Mouse (Mus musculus) intestine, embryonic 16.5 days (tissue): Measurements from ENCODE around the gene Utp14a. TPM values are rescaled to one million over a fixed set of nuclear protein-coding genes. Genes with fewer than 3 reads are reported as not detected.
"Not testable (repeated sequence)": the region's sequence is repeated elsewhere in the genome, so short reads cannot be mapped to it uniquely, and the experiment has no call there.

ENCODE experiments used
- ATAC-seq: fragments of 200-750 bp; cut with Nextera tagmentation; 2 replicates; pipeline ENCODE4 v1.8.0; 2017; ENCODE audit warnings: moderate TSS enrichment, moderate library complexity
- H3K27ac ChIP-seq: fragments of 300-500 bp; sonication (generic); 2 replicates; pipeline ENCODE4 v1.5.1; 2014; ENCODE audit warnings: mild to moderate bottlenecking, low read length
- H3K27me3 ChIP-seq: fragments of 300-500 bp; sonication (generic); replicated peaks from 2 replicates; pipeline ENCODE4 v1.6.1; 2014; ENCODE audit warnings: low read length, control low read depth, mixed read lengths; ENCODE audit not compliant: control insufficient read depth, insufficient read depth
- H3K36me3 ChIP-seq: fragments of 300-500 bp; sonication (generic); 2 replicates; pipeline ENCODE4 v1.6.1; 2014; ENCODE audit warnings: low read length, control low read depth; ENCODE audit not compliant: control insufficient read depth, insufficient read depth
- H3K4me1 ChIP-seq: fragments of 300-500 bp; sonication (generic); 2 replicates; pipeline ENCODE4 v1.6.1; 2014; ENCODE audit warnings: low read length, control low read depth, mixed read lengths; ENCODE audit not compliant: control insufficient read depth, insufficient read depth
- H3K4me2 ChIP-seq: fragments of 300-500 bp; sonication (generic); 2 replicates; pipeline ENCODE4 v1.6.1; 2014; ENCODE audit warnings: low read depth, low read length, control low read depth
- H3K4me3 ChIP-seq: fragments of 300-500 bp; sonication (generic); 2 replicates; pipeline ENCODE4 v1.5.1; 2014; ENCODE audit warnings: mild to moderate bottlenecking, low read length
- H3K9ac ChIP-seq: fragments of 300-500 bp; sonication (generic); 2 replicates; pipeline ENCODE4 v1.6.1; 2014; ENCODE audit warnings: low read depth, low read length
- H3K9me3 ChIP-seq: fragments of 300-500 bp; sonication (generic); 2 replicates; pipeline ENCODE4 v1.6.1; 2016; ENCODE audit warnings: low read length, control low read depth; ENCODE audit not compliant: control insufficient read depth
- WGBS: fragments of 180-500 bp; shearing (Covaris S2); extraction: QIAGEN DNeasy Blood & Tissue Kit; methylation state at CpG from one replicate; pipeline ENCODE4 v1.1.7; 2014; 5-methylcytosine and 5-hydroxymethylcytosine counted together
- polyA plus RNA-seq: library from polyadenylated mRNA; unstranded; fragments of >200 nt; fragmentation: Nextera tagmentation; extraction: Ambion mirVana; gene quantifications from 2 replicates; pipeline ENCODE4 v1.2.1, GENCODE M21; 2015

Utp14a gene
- 10.9 and 11.8 TPM in 2 replicates for polyA plus RNA-seq

DNA sequence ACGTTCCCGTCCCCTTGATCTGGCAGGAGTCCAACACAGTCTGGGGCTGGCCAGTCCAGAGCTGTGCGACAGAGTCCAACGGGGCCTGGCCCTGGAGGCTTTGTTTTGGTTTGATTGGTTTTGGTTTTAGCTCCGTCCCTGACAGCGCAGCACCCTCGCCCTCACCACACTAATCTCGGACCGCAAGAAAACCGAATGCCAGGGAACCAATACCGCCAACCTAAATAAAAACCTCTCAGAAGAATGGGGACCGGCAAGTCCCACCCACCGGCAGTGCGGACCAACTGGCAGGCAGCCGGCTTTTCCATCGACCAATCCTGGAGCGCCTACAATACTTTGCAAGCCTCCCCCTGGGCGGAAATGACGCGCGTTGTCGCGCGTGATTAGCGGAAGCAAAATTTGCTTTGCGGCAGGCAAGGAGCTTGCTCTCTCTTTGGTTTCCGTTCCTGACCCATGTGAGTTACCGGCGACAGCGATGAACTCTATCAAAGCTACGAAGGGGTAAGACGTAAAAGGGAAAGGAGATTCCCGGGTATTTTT is at the start of gene Utp14a:
TSS of gene Utp14a (plus strand) at position 395 of the 540 bp plus-strand sequence.
- Histone ChIP-seq H3K4me1 (no peaks in the 10 kb centered on the region), H3K4me3 (peak within 1 kb of the TSS; percentile 59), H3K27ac (peak within 1 kb of the TSS; percentile 57), H3K9me3 (no peaks in the 10 kb centered on the region), H3K27me3 (no peaks in the 10 kb centered on the region), H3K36me3 (no peaks in the 10 kb centered on the region), H3K9ac (peak within 1 kb of the TSS; percentile 60), H3K4me2 (peak within 1 kb of the TSS; percentile 58)
- ATAC-seq, result peak; percentile 100
- 6% methylated on average over 33 of the region's 33 CpGs for WGBS

DNA sequence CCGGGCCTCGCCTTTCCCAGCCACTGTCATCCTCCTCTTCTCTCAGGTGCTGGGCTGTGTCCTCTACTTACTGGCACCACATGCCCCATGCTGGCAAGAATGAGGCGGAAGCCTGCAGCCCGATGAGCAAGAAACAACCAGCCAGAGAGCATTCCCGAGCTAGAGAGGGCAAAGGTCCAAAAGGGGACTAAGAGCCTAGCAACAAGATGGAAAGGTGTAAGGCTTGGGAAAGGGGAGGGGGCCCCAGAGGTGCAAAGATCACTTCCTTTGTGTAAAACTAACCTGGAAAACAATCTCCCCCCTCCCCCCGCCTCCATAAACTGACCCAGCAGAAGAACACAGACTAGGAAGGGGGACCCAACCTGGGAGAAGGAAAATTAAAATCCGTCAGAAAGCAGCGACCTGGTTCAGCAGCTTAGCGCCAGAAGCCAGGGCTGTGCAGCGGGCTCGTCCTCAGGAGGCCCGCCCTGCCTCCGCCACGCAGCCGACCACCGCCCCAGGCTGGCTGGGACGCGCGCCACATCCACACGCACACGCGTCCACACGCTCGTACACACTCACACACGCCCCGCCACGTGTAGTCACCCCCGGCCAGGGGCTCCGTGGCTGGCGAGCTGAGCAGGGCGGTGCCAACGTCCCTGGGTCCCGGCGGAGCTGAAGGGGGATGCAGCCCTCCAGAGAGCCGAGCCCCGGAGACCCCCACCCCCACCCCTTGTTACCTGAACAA is 48.7 kb upstream of the Utp14a start:
- H3K27ac ChIP-seq, result peak overlapping the region; percentile 91
- H3K36me3 ChIP-seq, result no peaks in the 10 kb centered on the region
- no peaks in the 10 kb centered on the region for H3K9me3 ChIP-seq
- ATAC-seq, result peak; percentile 72
- H3K4me1 ChIP-seq, result no peaks in the 10 kb centered on the region
- WGBS, result 9% methylated on average over 36 of the region's 36 CpGs
- peak overlapping the region; percentile 77 for H3K9ac ChIP-seq
- H3K4me2 ChIP-seq, result peak overlapping the region; percentile 49
- peak overlapping the region; percentile 65 for H3K4me3 ChIP-seq
- H3K27me3 ChIP-seq, result no peaks in the 10 kb centered on the region

DNA sequence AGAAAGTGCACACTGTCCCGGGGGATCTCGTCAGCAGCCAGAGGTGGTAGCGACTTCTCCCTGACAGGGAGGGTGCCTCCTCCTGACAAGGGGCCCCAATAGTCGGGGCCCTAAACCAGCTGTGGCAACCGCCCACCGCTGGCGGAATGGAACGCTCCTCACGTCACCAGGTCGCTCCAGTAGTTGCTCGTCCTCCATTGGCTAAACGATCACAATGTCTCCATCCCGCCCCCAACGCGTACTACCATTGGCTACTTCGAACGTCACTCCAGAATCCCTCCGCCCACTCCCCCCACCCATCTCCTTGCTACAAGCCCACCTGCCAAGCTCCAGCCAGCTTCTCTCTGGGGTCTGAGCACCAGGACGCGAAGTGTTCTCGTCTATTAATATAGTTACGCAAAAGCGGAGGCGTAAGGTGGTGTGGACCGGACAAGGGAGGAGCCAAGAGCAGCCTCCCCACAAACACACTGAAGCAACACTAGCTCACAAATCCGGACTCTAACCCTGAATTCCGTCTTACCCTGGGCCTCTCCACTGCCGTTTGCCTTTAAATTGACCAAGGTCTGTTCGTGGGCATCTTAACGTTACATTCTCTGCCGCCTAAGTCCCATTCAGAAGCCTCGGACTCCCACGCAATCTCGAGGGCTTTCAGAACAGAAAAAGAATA is 48.0 kb upstream of the Utp14a start, which contains the start of gene Zdhhc9:
TSS of gene Zdhhc9 (minus strand) at position 360 of the 667 bp plus-strand sequence.
- Histone ChIP-seq H3K4me2 (peak within 1 kb of the TSS; percentile 52), H3K9me3 (no peaks in the 10 kb centered on the region), H3K27me3 (no peaks in the 10 kb centered on the region), H3K9ac (peak within 1 kb of the TSS; percentile 77), H3K27ac (peak within 1 kb of the TSS; percentile 91), H3K4me1 (no peaks in the 10 kb centered on the region), H3K4me3 (peak within 1 kb of the TSS; percentile 65), H3K36me3 (no peaks in the 10 kb centered on the region)
- ATAC-seq, result peak; percentile 97
- 12% methylated on average over 33 of the region's 34 CpGs for WGBS

DNA sequence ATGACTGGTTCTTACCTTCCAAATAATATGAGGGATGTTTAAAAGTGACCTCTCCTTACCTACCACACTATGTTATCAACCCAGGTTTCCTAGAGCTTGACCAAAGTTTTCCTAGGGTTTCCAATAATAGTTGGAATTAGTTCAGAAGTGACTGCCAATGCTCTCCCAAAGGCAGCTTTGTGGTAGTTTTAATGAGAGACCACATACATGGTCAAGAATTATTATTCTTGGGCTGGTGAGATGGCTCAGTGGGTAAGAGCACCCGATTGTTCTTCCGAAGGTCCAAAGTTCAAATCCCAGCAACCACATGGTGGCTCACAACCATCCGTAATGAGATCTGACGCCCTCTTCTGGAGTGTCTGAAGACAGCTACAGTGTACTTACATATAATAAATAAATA is 46.9 kb upstream of the Utp14a start:
- not testable (repeated sequence) for H3K4me1 ChIP-seq, H3K9me3 ChIP-seq, ATAC-seq, H3K4me3 ChIP-seq, H3K4me2 ChIP-seq, H3K36me3 ChIP-seq, H3K27me3 ChIP-seq, H3K27ac ChIP-seq, H3K9ac ChIP-seq
- 94% methylated on average over 2 of the region's 4 CpGs for WGBS

DNA sequence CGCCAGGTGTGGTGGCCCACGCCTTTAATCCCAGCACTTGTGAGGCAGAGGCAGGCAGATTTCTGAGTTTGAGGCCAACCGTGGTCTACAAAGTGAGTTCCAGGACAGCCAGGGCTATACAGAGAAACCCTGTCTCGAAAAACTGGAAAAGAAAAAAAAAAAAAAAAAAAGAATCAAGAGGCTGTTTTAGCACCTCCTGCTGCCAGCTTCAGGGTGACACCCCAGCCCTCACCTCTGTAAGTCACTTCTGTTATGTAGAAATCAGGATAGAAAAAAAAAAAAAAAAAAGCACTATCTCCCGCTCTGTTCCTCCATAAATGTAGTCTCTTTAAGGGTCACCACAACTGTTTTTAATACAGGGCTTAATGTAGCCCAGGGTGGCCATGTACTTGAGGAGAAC is 37.2 kb upstream of the Utp14a start:
- no peaks in the 10 kb centered on the region for H3K4me1 ChIP-seq
- H3K36me3 ChIP-seq, result no peaks in the 10 kb centered on the region
- H3K27ac ChIP-seq, result no peak overlapping the region
- 0 out of 2 replicates have a peak, but pooled peaks cover 2% of the 10 kb centered on the region for H3K27me3 ChIP-seq
- WGBS, result 86% methylated on average over 5 of the region's 5 CpGs
- no peak for ATAC-seq
- H3K4me3 ChIP-seq, result no peak overlapping the region
- H3K9me3 ChIP-seq, result no peaks in the 10 kb centered on the region
- H3K4me2 ChIP-seq, result no peak overlapping the region
- no peak overlapping the region for H3K9ac ChIP-seq

DNA sequence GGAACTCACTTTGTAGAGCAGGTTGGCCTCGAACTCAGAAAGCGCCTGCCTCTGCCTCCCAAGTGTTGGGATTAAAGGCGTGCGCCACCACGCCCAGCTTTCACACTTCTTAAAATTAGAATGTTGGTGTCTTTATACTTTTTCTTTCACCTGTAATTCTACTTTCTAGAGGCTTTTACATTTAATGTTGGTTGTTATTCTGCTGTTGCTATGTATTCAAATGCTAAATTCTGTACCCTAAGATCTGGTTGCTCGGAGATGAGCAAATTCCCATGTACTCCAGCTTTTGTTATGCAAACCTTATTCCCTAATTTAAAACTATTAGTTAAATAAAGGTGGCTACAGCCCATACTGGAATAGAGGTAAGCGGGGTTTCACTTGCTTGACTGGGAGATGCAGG is 34.0 kb upstream of the Utp14a start:
- 82% methylated on average over 7 of the region's 7 CpGs for WGBS
- no peak for ATAC-seq
- H3K4me1 ChIP-seq, result no peaks in the 10 kb centered on the region
- H3K27ac ChIP-seq, result no peak overlapping the region
- H3K4me2 ChIP-seq, result no peak overlapping the region
- H3K9ac ChIP-seq, result no peak overlapping the region
- no peak overlapping the region for H3K4me3 ChIP-seq
- 0 out of 2 replicates have a peak, but pooled peaks cover 2% of the 10 kb centered on the region for H3K27me3 ChIP-seq
- H3K9me3 ChIP-seq, result no peaks in the 10 kb centered on the region
- no peaks in the 10 kb centered on the region for H3K36me3 ChIP-seq

DNA sequence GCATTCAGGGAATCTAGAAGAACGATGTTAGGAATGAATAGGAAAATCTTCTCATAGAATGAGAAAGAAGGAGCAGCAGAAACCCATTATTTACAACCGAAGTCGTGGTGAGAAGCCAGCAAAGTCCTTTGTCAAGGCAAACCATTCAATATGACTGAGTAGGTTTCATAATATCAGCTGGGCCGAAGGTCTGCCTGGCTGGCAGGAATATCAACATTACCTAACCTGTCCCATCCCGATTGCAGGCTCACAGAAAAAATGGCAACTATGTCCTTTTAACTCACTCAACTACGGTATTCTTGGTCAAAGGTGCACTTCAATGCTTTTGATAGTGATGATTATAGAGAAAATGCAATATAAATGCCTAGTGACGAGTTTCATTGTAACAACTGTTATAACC is 30.4 kb upstream of the Utp14a start:
- Histone ChIP-seq H3K36me3 (no peaks in the 10 kb centered on the region), H3K9me3 (no peaks in the 10 kb centered on the region), H3K4me2 (no peak overlapping the region), H3K27me3 (0 out of 2 replicates have a peak, but pooled peaks cover under 1% of the 10 kb centered on the region), H3K4me1 (no peaks in the 10 kb centered on the region), H3K27ac (no peak overlapping the region), H3K4me3 (no peak overlapping the region), H3K9ac (no peak overlapping the region)
- ATAC-seq, result no peak
- WGBS, result 80% methylated on average over 7 of the region's 7 CpGs

DNA sequence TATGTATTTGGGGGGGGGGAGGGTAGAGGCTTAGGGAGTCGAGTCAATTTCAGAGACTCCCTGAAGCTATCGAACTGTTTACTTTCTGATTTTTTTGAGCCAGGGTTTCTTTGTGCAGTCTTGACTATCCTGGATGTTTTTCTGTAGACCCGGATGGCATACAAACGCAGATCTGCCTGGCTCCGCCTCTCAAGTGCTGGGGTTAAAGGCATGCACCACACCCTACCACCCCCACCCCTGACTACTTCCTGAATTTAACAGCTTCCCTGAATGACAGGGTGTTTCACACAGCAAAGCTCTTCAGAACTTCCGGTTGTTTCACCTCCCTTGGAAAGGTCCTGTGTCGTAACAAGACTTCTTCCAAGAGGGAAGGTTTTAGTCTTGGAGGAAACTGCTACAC is 22.2 kb upstream of the Utp14a start:
- no peaks in the 10 kb centered on the region for H3K9me3 ChIP-seq
- peak; percentile 85 for ATAC-seq
- no peaks in the 10 kb centered on the region for H3K27me3 ChIP-seq
- no peak overlapping the region for H3K9ac ChIP-seq
- no peak overlapping the region for H3K27ac ChIP-seq
- H3K4me1 ChIP-seq, result no peaks in the 10 kb centered on the region
- H3K4me2 ChIP-seq, result 0 out of 2 replicates have a peak overlapping the region, but pooled peaks have one; percentile 9
- no peak overlapping the region for H3K4me3 ChIP-seq
- WGBS, result 35% methylated on average over 7 of the region's 7 CpGs
- H3K36me3 ChIP-seq, result no peaks in the 10 kb centered on the region

DNA sequence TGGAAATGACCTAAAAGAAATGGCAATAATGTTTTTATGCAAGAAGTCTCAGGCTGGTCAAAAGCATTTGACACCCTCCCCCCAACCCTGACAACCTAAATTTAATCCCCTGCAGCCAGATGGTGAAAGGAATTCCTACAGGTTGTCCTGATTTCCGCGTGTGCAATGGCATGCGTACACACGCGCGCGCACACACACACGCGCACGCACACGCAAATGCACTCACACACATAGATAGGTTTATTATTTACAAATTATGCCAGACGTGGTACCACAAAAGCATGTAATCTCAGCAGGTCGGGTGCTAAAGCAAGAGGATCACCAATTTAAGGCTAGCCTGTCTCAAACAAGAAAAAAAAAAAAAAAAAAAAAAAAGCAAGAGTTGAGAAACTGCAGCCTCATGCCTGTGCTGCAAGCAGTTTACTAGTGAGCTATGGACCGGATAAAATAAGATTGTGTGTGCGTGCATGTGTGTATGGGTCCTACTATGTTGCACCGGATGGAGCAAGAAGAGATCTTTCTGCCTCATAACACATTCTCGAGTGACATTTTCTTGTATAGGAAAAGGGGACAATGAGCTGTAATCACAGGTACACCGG is 733 bp upstream of the Utp14a start:
- H3K9ac ChIP-seq, result peak overlapping the region; percentile 58
- no peaks in the 10 kb centered on the region for H3K36me3 ChIP-seq
- H3K4me1 ChIP-seq, result no peaks in the 10 kb centered on the region
- ATAC-seq, result peak; percentile 80
- H3K4me2 ChIP-seq, result peak overlapping the region; percentile 58
- 19% methylated on average over 18 of the region's 18 CpGs for WGBS
- H3K27me3 ChIP-seq, result no peaks in the 10 kb centered on the region
- H3K9me3 ChIP-seq, result no peaks in the 10 kb centered on the region
- peak overlapping the region; percentile 59 for H3K4me3 ChIP-seq
- H3K27ac ChIP-seq, result peak overlapping the region; percentile 57
